Mouse (Mus musculus) megakaryocyte, embryonic 14.5 days (primary cell): ENCODE data around the gene Zfp106.

ENCODE experiments used
- FLI1 ChIP-seq: IDR thresholded peaks from 2 replicates; pipeline ENCODE4 v1.6.1; 2012; ENCODE audit warnings: low read length, inconsistent platforms, mixed read lengths
- GATA1 ChIP-seq: IDR thresholded peaks from 3 replicates; pipeline ENCODE4 v1.6.1; 2012; ENCODE audit warnings: mixed read lengths, low read length, inconsistent platforms, borderline replicate concordance

- no peak for TF ChIP-seq GATA1
- no peak for TF ChIP-seq FLI1
These were observed 60.5 kb downstream of the Zfp106 start for GRCm38 (mm10) chr2:120503094-120503493.
